Mouse (Mus musculus) CD4-positive naive resting alpha-beta T cell, adult 57 days (primary cell): ENCODE data around the gene B3gnt9. TPM values are rescaled to one million over a fixed set of nuclear protein-coding genes. Genes with fewer than 3 reads are reported as not detected.

Source experiments
- total RNA-seq: library from RNA; stranded (reverse); gene quantifications from one replicate; pipeline ENCODE4 v1.2.4, GENCODE M21; 2023

The B3gnt9 gene
- total RNA-seq = 2.3 TPM

DNA sequence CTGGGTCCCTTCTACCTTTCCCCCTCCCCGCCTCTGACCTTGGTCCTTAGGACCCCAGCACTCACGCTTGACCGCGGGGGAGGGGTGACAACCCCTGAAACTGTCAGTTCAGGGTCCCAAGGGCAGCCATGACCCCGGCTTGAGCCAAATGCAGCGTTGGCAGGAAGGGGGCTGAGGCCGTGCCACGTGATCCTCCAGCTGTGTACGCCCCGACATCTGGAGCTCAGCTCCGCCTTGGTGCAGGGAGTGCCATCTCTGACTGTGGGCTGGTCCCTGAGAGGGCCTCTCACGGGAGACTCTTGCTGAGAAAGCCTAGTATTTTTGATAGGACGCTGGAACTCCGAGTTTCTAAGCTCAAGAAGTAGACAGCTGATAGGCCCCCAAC, at the start of gene B3gnt9:
TSS of gene B3gnt9 (minus strand) at position 188 of the 385 bp plus-strand sequence.

GRCm38 (mm10) chr8:105297511-105298192, 42.7 kb upstream of the B3gnt9 start, which contains the start of gene E2f4:
Gene E2f4 (plus strand): TSS chr8:105297663.

GRCm38 (mm10) chr8:105295895-105296573, 41.1 kb upstream of the B3gnt9 start, which contains the start of gene Exoc3l:
Gene Exoc3l (minus strand): TSS chr8:105296101.

DNA sequence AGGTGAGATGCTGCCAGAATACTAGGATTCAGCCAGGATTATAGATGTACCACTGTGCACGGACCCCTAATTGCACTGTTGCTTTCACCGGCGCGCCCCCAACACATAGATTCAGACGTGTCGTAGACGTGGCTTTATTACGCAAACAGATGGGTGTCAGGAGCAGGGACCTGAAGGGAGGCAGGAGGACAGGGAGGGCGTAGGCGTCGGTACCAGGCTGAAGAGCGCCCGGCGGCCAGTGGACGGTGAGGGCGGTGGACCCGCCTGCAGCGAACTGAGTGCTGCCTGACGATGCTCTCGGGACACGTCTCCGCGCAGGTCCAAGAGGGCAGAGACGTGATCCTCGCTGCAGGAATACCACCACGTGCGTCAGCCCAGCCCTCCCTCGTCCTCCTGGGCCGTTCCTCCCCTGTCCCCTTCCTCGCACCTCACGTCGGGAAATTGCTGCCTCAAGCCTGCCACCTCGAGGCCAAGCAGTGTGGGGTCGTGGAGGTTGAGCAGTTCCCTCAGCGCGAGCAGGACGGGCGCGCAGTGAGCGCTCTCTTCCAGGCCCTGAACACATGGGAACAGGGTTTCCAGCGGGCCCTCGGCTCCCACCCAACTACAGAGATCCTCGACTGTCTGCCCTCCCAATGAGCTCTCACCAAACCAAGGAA, 35.0 kb upstream of the B3gnt9 start, which contains the start of gene 4931428F04Rik:
TSS of gene 4931428F04Rik (minus strand) at position 60 of the 656 bp plus-strand sequence.

GRCm38 (mm10) chr8:105275840-105276239, 20.9 kb upstream of the B3gnt9 start, which contains the start of gene Nol3:
Gene Nol3 (plus strand): TSS chr8:105276140.

GRCm38 (mm10) chr8:105269461-105269947, 14.6 kb upstream of the B3gnt9 start, which contains the start of gene Hsf4:
Gene Hsf4 (plus strand): TSS chr8:105269801.

GRCm38 (mm10) chr8:105264024-105264982, 9.3 kb upstream of the B3gnt9 start, which contains the start of the genes Tradd and Fbxl8:
Gene Tradd (minus strand): TSS chr8:105264609.
Gene Fbxl8 (plus strand): TSS chr8:105264648.

DNA sequence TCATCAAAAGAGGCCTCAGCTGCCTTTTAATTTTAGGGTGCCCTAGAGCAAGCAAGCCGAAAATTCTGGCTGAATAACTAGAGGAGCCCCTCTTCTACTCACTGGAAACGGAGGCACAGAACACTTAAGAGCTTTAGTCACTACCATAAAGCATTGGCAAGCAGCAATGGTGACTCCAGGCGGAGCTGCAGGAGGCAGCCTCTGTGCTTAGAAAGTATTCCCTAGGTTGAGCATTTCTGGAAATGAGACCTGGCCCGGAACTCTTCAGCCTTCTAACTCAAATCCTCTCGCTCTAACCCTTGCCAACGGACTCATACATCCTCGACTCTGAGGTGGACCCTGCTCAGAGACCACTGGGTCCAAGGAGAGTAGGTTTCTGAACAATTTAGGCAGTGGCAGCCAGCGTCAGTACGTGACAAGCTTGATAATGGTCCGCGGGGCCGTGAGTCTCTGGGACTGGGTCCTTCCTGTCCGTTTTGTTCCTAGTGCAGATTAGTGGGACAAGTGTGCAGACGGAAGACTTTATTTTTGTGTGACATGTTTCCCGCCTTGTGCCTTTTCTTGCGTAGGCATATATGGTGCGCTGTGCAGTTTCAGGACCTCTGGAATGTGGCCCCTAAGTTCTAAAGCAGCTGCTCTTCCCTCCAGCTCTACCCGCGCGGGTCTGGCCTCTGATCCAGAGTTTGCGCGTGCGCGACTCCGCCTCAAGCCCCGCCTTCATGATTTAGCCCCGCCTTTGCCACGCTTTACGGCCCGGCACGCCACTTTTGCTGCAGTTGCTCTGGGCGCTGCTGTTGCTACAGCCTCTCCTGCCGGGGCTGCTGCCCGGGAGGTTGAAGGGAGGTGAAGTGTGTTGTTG, 30.3 kb downstream of the B3gnt9 start, which contains the start of gene D230025D16Rik:
TSS of gene D230025D16Rik (plus strand) at position 733 of the 859 bp plus-strand sequence.

Other genes starting within 250 kb of the B3gnt9 start
- not detected for gene Ces3a, start 206.6 kb downstream of the B3gnt9 start, total RNA-seq
- not detected for gene Ces3b, start 171.4 kb downstream of the B3gnt9 start, total RNA-seq
- gene Ces4a, start 123.4 kb downstream of the B3gnt9 start, total RNA-seq = not detected
- gene Cbfb, start 84.5 kb downstream of the B3gnt9 start, total RNA-seq = 99.9 TPM
- gene D230025D16Rik, start 30.0 kb downstream of the B3gnt9 start, total RNA-seq = 25.0 TPM
- gene Tradd, start 9.5 kb upstream of the B3gnt9 start, total RNA-seq = 25.6 TPM
- gene Fbxl8, start 9.5 kb upstream of the B3gnt9 start, total RNA-seq = 11.0 TPM
- 1.0 TPM for gene Hsf4, start 14.6 kb upstream of the B3gnt9 start, total RNA-seq
- not detected for gene Nol3, start 21.0 kb upstream of the B3gnt9 start, total RNA-seq
- 4.5 TPM for gene 4931428F04Rik, start 34.7 kb upstream of the B3gnt9 start, total RNA-seq
- 1.7 TPM for gene Exoc3l, start 40.9 kb upstream of the B3gnt9 start, total RNA-seq
- gene E2f4, start 42.5 kb upstream of the B3gnt9 start, total RNA-seq = 85.2 TPM
- 3.6 TPM for gene Elmo3, start 50.4 kb upstream of the B3gnt9 start, total RNA-seq
- gene Lrrc29, start 71.1 kb upstream of the B3gnt9 start, total RNA-seq = 7.3 TPM
- gene Tmem208, start 71.2 kb upstream of the B3gnt9 start, total RNA-seq = 33.2 TPM
- 27.3 TPM for gene Fhod1, start 92.8 kb upstream of the B3gnt9 start, total RNA-seq
- gene Slc9a5, start 93.7 kb upstream of the B3gnt9 start, total RNA-seq = 0.44 TPM
- gene Plekhg4, start 118.1 kb upstream of the B3gnt9 start, total RNA-seq = not detected
- gene Kctd19, start 158.3 kb upstream of the B3gnt9 start, total RNA-seq = not detected
- not detected for gene Lrrc36, start 158.4 kb upstream of the B3gnt9 start, total RNA-seq
- gene Tppp3, start 216.4 kb upstream of the B3gnt9 start, total RNA-seq = 1.8 TPM
- gene Zdhhc1, start 241.7 kb upstream of the B3gnt9 start, total RNA-seq = 4.1 TPM